Mouse (Mus musculus): ENCODE measurements around the gene Cry2. TPM values are rescaled to one million over a fixed set of nuclear protein-coding genes. Genes with fewer than 3 reads are reported as not detected.
A peak's percentile ranks its signal among the peaks of the same experiment; 100 is the strongest.

Gene Cry2
- total RNA-seq, 2 experiments from 2014 or later = 18.5 to 21.2 TPM

DNA sequence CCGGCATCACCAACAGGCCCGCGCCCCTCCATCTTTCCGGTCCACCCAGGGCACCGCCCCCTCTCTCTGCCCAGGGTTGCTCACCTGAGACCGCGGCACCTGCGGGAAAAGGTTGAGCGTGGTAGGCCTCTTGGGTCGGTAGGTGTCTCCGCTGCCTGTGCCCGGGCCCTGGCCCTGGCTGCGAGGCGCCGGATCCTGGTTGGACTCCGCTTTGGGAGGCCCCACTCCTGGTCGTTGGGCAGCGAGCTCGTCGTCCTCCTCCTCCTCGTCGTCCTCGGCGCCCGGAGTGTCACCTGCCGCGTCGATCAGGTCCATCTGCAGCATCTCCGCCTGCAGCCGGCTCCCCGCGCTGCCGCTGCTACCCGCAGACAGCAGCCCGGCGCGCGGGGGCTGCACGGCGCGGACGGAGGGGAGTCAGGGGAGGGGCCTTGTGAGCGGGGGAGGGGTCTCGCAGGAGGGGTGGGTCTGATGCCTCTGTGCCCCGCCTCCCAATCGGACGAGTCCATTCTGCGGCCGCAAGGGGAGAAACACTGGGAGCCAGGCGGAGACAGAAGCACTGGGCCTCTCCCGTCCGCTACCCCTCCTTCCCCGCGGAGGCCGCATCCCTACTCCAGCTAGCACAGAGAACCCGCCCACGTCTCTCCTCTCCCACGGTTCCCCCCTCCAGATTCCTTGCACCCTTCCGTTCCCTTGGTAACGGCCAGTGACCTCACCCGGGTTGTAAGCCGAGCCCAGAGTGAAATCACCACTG, 44.8 kb downstream of the Cry2 start:
- DNase-seq (ENCODE audit: low spot score) = peak; percentile 70

DNA sequence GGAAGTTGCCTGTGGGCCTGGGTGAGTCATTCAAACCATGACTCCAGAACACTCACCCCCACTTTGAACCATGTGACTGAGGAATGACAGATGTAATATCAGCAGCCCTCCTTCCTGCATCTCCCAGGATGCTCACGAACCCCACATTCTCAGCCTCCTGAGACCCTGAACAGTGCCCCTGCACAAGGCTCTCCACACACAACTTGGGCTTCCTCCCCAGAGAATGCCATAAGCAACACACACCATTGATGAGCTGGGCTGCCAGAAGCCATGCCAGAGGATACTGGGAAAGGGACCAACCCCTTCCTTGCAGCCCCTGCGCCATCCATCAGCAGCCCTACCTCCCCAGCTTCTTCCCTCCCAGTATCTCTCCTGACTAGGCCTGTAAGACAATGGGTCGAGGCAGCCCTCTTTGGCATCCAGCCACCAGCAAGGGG, 45.7 kb downstream of the Cry2 start:
- DNase-seq (ENCODE audit: low spot score) = no peak

DNA sequence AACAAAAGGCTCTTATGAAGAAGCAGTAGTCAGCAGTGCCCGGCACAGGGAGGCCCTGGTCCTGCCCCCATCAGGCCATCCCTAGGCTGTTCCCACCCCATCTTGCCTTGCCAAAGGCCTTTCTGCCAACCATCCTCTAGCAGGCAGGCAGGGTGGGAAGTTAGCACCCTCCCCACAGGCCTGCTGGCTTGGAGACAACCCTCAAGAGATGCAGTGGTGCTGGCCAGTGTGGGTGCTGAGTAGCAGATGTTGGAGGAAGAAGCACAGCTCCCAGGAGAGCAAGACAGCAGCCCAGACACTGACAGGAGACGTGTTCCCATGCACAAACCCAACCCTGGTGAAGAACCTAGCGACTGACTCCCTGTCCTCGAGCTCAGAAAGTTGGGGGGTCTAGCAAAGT, 46.2 kb downstream of the Cry2 start:
- no peak for DNase-seq (ENCODE audit: low spot score)

DNA sequence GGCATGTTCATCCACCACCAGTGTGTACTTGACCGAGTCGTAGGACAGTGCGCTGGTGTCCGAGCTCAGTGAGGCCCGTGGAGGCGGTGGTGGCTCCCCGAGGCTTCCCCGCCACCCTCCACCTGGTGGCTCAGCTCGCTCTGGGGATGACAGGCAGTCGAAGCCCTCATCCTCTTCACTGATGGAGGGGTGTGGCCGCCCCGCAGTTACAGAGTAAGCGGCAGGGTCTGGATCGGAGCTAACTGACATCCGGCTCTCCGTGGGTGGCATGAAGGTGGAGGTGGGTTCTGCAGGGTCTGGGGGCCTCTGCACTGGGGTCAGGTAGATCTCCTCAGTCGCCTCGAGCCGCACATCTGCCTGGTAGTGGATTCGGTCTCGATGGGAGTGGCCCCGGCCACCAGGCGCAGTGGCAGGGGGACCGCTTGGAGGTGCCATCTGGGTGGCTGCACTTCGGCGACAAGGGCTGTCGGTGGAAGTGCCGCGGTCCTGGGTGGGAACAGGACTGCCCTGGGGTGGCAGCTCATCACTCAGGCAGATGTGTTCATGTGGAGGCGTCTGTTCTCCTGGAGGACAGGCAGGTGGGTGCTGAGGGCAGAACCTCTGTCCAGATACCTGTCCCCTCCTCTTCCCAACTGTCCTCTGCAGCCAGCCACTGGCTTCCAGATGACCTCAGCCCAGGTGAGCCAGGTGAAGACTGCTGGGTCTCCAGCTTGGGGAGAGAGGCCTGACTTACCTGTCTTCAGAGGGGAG, 46.8 kb downstream of the Cry2 start:
- no peak for DNase-seq (ENCODE audit: low spot score)

DNA sequence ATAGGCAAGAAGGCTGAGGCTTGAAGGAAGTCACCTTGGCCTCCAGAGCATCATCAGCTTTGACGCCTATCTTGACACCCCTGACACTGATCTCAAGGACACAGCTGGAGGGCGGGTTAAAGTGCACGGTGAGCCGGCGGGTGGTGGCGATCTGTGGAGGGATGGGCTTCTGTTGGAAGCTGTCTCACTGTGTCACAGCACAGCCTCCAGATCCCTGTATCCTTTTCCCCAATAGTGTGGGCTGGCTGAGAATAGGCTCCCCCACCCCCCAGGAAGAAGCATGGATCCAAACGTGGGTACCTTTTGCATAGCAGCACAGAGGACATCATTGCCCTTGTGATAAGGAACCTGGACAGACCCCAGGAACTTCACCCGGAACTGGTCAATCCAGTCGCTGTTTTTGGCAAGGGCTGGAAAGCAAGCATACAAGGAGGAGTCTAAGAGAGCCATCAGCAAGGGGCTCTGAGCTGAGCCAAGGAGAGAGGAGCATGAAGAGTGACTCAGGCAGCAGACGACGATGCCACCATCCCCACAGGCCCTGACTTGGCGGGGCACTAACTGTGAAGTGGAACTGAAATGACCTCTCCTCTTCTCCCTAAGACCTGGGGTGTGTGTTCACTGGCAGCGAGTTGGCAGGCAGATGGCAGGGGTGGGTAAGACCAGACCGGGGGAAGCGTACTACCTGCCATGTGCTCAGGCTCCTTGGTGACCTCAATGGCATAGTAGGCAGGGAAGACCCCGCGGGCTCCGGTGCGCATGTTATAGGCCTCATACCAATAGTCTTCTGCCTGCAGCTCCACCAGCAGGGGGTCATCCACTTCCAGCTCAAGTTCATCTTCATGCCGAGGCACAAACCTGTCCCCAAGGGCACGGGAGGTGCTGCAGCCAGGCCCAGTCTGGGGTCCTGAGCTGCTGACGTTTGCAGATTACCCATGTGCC, 48.5 kb downstream of the Cry2 start:
- DNase-seq (ENCODE audit: low spot score) = no peak

DNA sequence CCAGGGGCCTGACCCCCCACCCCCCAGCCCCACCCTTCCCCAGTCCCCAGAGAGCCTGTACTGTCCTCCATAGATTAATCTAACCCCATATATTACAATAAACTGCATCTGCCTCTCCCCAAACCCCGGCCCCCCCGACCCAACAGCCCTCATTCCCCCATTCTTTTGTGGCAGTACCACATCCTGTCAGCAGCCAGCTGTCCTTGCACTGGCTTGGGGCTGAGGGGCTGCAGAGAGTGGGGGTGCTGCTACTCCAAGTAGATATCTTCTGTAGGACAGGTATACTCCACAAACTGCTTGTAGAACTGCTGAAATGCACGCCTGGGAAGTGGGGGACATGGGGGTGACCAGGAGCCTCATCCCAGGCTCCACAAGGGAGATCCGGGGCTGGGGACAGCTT, 49.7 kb downstream of the Cry2 start:
- DNase-seq (ENCODE audit: low spot score) = no peak

DNA sequence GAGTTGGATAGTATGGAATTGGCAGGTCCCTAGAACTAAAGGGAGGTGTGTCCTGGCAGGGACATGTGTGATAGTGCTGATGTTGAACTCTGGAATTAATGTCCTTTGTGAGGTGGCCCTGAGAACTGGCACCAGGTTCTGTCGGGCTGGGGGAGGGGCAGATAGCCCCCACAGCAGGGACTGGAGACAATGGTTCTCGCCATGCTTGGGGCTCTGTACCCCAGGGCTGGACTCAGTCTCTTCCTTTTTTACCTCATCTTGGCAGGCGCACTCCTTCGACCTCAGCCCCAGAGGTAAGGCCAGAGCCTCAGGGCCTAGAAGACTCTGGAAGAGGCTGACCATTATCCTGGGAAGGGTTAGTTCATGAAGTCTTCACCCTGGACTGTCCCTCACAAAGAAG, 51.1 kb downstream of the Cry2 start:
- DNase-seq (ENCODE audit: low spot score) = no peak

DNA sequence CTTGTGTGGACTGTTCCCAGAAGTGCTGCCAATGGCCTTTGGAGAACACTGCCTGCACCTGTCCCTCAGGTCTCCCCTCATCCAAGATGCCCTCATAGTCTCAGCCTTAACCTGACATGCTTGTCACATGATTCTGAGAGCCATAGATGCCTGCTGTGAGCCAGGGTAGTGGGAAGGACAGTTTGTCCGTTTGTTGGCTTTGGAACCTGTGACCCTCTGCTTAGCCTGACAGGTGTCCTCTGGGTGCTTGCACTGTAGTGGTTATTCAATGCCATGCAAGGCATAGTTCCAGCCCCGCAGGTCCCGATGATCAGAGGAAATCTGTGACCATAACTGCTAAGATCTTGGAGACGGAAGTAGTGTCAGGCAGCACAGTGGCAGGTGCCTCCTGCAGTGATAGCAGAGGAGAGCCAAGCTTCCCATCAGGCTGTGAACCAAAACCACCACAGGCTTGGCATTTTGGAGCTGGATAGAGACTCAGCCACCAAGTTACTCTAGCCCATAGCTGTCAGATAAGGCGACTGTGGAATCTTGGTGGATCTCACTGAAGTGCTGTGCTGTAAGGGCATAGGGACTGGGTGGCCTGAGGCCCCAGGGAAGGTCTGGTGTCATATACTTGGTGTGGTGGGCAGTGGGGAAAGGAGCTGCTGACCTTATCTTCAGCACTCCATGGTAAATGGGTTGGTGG, 51.8 kb downstream of the Cry2 start, which contains the start of gene 1700029I15Rik:
Gene 1700029I15Rik, plus strand, starts transcription at position 638 of the 688 bp plus-strand sequence.
- no peak for DNase-seq (ENCODE audit: low spot score)

DNA sequence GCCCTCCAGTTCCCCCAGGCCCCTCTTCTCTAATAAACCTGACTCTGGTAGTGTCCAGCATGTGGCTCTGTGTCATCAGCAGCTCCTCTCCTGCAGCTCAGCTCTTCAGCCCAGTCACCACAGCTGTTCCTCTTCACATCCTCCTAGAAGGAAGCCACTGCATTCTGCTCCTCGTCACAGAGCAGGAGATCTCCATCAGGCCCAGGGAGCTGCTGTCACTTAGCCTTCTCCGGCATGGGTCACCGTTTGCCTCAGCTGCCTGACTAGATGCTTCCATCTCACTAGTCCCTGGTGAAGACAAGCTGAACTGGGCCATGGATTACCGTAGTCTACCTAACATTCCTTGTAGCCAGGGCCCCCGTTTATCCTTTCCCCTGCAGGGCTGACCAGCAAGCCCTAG, 52.7 kb downstream of the Cry2 start:
- no peak for DNase-seq (ENCODE audit: low spot score)

DNA sequence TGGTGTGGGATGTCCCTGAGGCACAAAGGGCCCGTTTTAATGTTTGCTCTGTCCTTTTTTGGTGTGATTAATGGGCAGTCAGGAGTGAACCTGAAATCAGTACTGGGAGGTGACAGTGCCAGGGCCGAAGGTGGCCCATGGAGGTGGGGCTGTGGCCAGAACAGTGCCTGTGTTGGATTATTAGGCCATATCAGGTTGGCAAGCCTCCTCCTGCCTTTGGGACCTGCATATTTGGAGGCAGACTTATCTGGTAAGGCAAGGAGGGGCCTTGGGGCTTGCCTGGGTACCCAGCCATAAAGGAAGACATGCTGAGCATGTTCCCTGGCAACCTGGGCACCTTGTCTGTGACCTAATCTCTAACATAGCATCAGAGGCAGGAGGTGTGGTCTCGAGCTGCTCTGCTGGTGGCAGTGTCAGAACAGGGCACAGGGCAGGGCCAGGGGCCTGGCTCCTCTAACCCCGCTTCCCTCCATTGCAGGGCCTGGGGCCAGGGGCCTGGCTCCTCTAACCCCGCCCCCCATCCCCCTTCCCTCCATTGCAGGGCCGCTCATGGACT, 53.3 kb downstream of the Cry2 start:
- no peak for DNase-seq (ENCODE audit: low spot score)

DNA sequence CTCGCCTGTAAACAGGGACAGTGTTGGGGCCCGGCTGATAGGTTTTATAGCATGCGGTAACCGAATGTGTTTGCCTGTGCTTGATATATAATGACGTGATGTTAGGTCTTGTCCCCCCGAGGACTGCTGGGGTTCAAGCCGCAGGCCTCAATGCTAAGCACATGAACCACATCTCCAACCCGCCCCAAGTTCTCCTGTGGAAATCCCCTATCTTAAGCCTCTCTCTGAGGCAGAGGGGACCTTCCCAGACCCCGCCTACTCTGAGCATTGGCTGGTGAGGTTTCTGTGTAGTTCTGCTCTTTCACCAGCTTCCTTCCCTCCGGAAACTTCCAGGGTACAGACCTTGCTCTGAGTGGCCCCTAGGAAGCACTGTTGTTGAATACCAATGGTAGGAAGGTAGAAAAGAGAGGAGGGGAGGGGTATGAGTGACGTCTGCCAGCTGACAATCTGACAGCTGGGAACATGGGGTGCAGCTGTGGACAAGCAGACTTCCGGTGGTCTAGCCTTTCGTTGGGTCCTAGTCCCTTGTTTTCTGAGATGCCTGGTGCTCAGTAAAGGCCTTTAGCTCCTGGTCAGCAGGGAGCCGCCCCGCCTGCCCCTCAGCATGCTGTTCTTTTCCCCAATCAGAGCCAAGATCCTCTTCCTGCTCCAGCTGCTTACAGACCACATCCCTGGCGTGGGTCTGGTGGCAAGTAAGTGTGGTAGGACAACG, 53.9 kb downstream of the Cry2 start:
- no peak for DNase-seq (ENCODE audit: low spot score)

DNA sequence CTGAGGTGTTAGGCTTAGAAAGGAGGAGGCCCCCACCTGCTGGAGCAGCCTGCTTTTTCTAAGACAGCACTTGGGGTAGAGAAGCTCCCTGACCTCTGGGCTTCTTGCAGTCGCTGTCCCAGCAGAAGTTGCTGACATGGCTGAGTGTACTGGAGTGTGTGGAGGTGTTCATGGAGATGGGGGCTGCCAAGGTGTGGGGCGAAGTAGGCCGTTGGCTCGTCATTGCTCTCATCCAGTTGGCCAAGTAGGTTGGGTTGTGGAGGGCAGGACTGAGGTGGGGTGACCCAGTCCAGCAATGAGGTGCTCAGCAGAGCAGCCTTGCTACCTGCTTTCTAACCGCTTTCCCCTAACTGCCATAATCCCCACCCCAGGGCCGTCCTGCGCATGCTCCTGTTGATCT, 56.5 kb downstream of the Cry2 start:
- DNase-seq (ENCODE audit: low spot score) = no peak

DNA sequence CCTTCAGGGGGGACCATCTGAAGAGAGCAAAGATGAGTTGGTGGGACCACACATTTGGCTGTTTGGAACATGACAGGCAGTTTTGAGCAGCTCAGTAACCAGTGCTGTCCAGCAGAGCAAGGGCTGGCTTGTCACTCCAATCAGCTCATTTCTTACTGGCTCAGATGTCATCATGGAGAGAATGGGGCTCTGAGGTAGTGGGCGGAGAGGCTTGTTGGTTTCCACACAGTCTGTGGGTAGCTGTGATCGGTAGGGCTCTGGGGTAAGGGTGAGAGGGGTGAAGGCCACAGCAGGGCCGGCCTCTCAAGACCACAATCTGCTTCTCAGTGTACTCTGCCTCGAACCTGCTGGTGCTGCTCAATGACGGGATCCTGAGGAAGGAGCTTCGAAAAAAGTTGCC, 57.5 kb downstream of the Cry2 start:
- DNase-seq (ENCODE audit: low spot score) = no peak

DNA sequence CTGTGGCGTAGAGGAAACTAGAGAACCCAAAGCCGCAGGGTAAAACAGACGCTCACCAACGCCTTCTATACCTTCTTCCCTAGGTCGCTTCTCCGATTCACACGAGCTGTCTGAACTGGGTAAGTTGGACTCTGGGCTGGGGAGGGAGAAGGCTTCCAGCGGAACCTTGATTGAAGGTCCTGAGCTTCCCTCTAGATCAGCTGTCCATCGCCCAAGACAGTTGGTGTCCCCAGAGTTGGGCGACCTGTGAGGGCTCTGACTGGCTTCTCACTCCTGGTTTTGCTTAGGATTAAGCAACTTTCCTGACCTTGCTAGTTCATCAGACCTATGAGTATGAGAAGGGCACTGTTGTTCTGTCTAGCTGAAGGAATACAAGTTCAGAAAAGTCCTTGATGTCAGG, 58.1 kb downstream of the Cry2 start:
- DNase-seq (ENCODE audit: low spot score) = no peak

DNA sequence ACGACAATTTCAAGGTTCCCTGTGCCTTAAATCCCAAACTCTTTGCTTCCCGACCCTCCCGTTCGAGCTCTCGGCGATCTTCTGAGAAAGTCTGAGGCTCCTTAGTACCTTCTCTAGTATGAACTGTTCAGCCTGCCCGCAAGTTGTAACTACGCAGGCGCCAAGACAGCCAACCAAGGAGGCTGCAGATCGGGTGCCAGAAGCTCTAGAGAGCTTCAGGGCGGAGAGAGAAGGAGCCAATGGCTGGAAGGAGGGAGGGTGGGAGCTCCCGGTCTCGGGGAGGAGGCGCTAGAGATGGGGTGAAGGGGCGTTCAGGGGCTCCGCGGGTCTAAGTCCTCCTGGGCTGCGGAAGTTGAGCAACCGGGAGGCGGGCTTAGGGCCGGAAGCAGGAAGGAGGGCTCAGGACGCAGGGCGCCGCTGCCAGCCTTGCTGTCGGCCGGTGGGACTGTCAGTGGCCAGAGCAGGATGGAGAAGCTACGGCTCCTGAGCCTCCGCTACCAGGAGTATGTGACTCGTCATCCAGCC, 58.7 kb downstream of the Cry2 start:
- peak; percentile 97 for DNase-seq (ENCODE audit: low spot score)

DNA sequence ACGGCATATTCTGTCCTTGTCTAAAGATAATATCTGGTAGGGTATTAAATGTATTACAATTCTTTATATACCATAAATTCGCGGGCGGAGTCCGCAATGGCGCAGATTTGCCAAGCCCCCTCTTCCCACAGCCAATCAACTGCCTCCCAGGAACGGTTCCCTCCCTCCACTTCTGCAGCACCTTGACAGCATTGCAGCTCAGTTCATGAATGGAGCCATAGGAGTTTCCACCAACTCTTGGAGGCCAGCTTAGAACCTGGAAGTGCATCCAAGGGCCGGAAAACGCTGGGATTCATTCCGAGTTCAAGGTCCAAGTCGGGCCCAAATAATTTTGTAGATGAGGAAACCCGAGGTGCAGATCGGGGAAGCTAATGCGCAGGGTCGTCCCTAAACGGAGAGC, 59.3 kb downstream of the Cry2 start, which contains the start of the genes Pex16 and Large2:
Gene Pex16, plus strand, starts transcription at position 163 of the 400 bp plus-strand sequence.
Gene Large2, minus strand, starts transcription at position 356 of the 400 bp plus-strand sequence.
- peak; percentile 31 for DNase-seq (ENCODE audit: low spot score)

DNA sequence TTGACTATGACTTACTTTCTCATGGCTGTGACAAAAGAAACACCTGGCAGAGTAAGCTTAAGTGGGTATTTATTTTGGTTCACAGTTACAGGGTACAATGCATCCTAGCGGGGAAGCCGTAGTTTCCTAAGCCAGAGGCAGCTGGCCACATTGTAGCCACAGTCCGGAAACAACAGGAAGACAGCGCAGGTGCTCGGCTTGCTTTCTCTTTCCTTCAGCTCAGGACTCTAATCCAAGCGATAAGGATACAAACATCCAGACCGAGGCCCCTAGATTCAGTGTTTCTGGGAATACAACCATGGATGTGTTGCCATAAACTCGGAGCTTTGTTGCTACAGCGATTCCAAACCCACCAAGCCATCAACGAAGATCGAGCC, 60.4 kb downstream of the Cry2 start:
- DNase-seq (ENCODE audit: low spot score) = no peak

DNA sequence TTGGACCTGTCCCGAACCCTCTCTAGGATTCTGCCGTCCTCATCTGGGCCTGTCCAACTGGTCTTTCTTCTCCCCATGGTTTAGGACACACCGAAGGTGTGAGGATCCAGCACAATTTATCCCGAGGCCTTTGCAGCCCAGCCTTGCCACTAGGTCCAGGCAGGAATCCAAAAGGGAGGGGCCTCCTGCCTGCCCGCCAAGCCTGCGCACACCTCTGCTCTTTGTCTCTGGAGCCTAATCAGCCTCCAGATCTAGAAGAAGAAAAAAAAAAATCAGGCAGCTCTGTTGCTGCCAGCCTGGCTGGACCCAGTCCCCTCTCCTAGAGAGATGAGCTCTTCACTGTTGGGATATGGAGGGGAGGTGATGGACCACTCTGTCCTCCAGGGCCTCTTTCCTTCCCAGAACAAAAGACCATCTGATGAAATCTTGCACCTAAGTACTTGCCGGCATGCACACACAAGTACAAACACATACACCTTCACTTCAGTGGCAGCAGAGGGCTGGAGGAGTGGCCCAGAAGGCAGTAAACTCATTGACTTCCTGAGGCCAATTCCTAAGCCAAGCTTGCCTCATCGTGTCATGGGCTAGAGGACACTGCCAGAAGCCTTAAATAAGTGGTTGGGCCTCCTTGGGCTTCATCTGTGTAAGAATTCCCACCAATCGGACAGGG, 60.9 kb downstream of the Cry2 start:
- DNase-seq (ENCODE audit: low spot score) = no peak

DNA sequence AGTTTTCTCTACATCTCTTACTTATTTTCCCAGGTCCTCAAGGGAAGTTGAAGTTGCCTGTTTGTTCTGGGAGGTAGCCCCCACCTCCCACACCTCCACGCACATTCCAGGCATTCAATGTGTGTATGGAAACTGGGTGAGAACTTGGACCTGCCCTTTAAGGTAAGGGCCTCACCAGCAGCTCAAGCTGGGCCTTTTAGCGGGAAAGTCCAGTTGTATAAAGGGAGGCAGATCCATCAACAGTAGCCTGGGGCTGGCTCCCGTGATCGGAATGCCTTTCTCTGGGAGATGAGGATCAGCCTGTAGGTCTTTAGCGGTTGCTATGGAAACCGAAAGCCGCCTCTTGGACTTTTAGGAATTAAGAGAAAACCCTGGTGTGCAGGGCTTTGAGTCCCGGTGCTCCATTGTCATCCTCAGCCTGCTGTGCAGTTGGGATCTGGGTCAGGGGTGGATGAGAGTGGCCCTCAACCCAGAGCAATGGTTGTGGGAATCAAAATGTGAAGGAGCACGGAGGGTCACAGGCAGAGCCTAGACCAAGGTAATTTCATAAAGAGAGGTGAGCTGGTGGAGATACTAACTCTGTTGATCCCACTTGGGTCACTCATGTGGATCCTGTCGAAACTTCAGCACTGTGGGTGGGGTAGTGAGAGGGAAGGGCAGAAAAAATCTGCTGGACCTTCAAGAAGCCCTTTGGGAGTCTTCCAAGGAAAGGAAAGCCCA, 61.7 kb downstream of the Cry2 start:
- DNase-seq (ENCODE audit: low spot score) = no peak
